Mouse (Mus musculus) CH12.LX (cell line): Measurements from ENCODE around the gene Maats1. TPM values are rescaled to one million over a fixed set of nuclear protein-coding genes. Genes with fewer than 3 reads are reported as not detected.

Source experiments
- DNase-seq: peaks from one replicate; pipeline ENCODE4 v3.0.0-alpha.2; 2013; ENCODE audit errors: extremely low read depth
- H3K27ac ChIP-seq: 2 replicates; pipeline ENCODE4 v1.5.1; 2012; ENCODE audit warnings: low read depth, mild to moderate bottlenecking, control low read depth, moderate library complexity; ENCODE audit not compliant: insufficient read depth
- H3K27me3 ChIP-seq: replicated peaks from 2 replicates; pipeline ENCODE3; 2012; ENCODE audit warnings: inconsistent platforms
- H3K36me3 ChIP-seq, 2 experiments: replicated peaks in 1 of 2; 2 replicates each; pipeline versions ENCODE3 to v1.6.1; 2012; ENCODE audit warnings: inconsistent platforms in 1 of 2, low read length in 1 of 2, mild to moderate bottlenecking in 1 of 2, mixed read lengths in 1 of 2, moderate library complexity in 1 of 2; ENCODE audit not compliant: control insufficient read depth in 1 of 2, insufficient read depth in 1 of 2
- H3K4me1 ChIP-seq, 2 experiments: 2 replicates each; pipeline ENCODE4 v1.6.1; 2012; ENCODE audit warnings: inconsistent platforms in 1 of 2, moderate library complexity in 1 of 2; ENCODE audit not compliant: insufficient read depth in 2 of 2, control insufficient read depth in 1 of 2
- H3K4me2 ChIP-seq: 2 replicates; pipeline ENCODE4 v1.6.1; 2012; ENCODE audit warnings: low read depth, mild to moderate bottlenecking, control low read depth; ENCODE audit not compliant: poor library complexity, insufficient read depth, severe bottlenecking
- H3K4me3 ChIP-seq, 3 experiments: fragments of 150-350 bp in 1 of 3; sonication (generic) in 1 of 3; replicated peaks in 1 of 3; 2 replicates each; pipeline versions ENCODE3 to v1.5.1; 2011 to 2012; ENCODE audit warnings: low read depth in 2 of 3, low read length in 2 of 3, mild to moderate bottlenecking in 2 of 3, moderate library complexity in 2 of 3, control low read depth in 1 of 3, improper control_type of control experiment in 1 of 3, inconsistent platforms in 1 of 3, mixed read lengths in 1 of 3; ENCODE audit not compliant: poor library complexity in 1 of 3
- H3K79me2 ChIP-seq: replicated peaks from 2 replicates; pipeline ENCODE4 v1.6.1; 2012; ENCODE audit warnings: mild to moderate bottlenecking, moderate library complexity; ENCODE audit not compliant: control insufficient read depth, poor library complexity, insufficient read depth, severe bottlenecking; ENCODE audit errors: extremely low read depth
- H3K9ac ChIP-seq: 2 replicates; pipeline ENCODE4 v1.6.1; 2012; ENCODE audit warnings: low read depth, mild to moderate bottlenecking, control low read depth, moderate library complexity; ENCODE audit not compliant: insufficient read depth
- H3K9me3 ChIP-seq: replicated peaks from 2 replicates; pipeline ENCODE3; 2012; ENCODE audit warnings: low read length, inconsistent platforms, mixed read lengths
- BHLHE40 ChIP-seq: IDR thresholded peaks from 2 replicates; pipeline ENCODE4 v1.6.1; 2011; ENCODE audit warnings: mild to moderate bottlenecking, low read depth, low read length, improper control_type of control experiment
- CHD2 ChIP-seq: IDR thresholded peaks from 2 replicates; pipeline ENCODE4 v1.6.1; 2011; ENCODE audit warnings: low read length, improper control_type of control experiment
- E2F4 ChIP-seq: IDR thresholded peaks from 2 replicates; pipeline ENCODE4 v1.6.1; 2011; ENCODE audit warnings: low read depth, low read length, improper control_type of control experiment; ENCODE audit not compliant: insufficient replicate concordance
- ELF1 ChIP-seq: IDR thresholded peaks from 2 replicates; pipeline ENCODE4 v1.6.1; 2014; ENCODE audit warnings: low read depth, mild to moderate bottlenecking, inconsistent platforms, low read length, improper control_type of control experiment
- ETS1 ChIP-seq: conservative IDR thresholded peaks from 2 replicates; pipeline ENCODE4 v1.6.1; 2012; ENCODE audit warnings: low read depth, mild to moderate bottlenecking, inconsistent platforms, low read length, improper control_type of control experiment, moderate library complexity
- GABPA ChIP-seq: IDR thresholded peaks from 2 replicates; pipeline ENCODE4 v1.6.1; 2012; ENCODE audit warnings: low read depth, low read length, improper control_type of control experiment, inconsistent platforms; ENCODE audit not compliant: insufficient replicate concordance
- JUN ChIP-seq: IDR thresholded peaks from 2 replicates; pipeline ENCODE4 v1.6.1; 2011; ENCODE audit warnings: low read depth, mild to moderate bottlenecking, low read length, improper control_type of control experiment, moderate library complexity; ENCODE audit not compliant: insufficient read depth
- JUND ChIP-seq: conservative IDR thresholded peaks from 2 replicates; pipeline ENCODE4 v1.6.1; 2011; ENCODE audit warnings: low read depth, low read length, improper control_type of control experiment
- KAT2A ChIP-seq: IDR thresholded peaks from 2 replicates; pipeline ENCODE4 v1.6.1; 2012; ENCODE audit warnings: low read length, improper control_type of control experiment, inconsistent platforms; ENCODE audit not compliant: insufficient replicate concordance
- MAFK ChIP-seq: IDR thresholded peaks from 2 replicates; pipeline ENCODE4 v1.6.1; 2011; ENCODE audit warnings: low read length, improper control_type of control experiment; ENCODE audit not compliant: insufficient replicate concordance
- MAZ ChIP-seq: IDR thresholded peaks from 2 replicates; pipeline ENCODE4 v1.6.1; 2012; ENCODE audit warnings: low read depth, mild to moderate bottlenecking, inconsistent platforms, low read length, improper control_type of control experiment, moderate library complexity
- MXI1 ChIP-seq: IDR thresholded peaks from 2 replicates; pipeline ENCODE4 v1.6.1; 2011; ENCODE audit warnings: mild to moderate bottlenecking, low read depth, low read length, improper control_type of control experiment
- NRF1 ChIP-seq: IDR thresholded peaks from 2 replicates; pipeline ENCODE4 v1.6.1; 2014; ENCODE audit warnings: low read depth, mild to moderate bottlenecking, inconsistent platforms, low read length, improper control_type of control experiment, moderate library complexity
- PAX5 ChIP-seq: IDR thresholded peaks from 2 replicates; pipeline ENCODE4 v1.6.1; 2012; ENCODE audit warnings: low read length, inconsistent platforms, mixed read lengths
- POLR2A ChIP-seq: IDR thresholded peaks from 2 replicates; pipeline ENCODE4 v1.6.1; 2011; ENCODE audit warnings: low read depth, mild to moderate bottlenecking, improper control_type of control experiment, low read length
- POLR2AphosphoS2 ChIP-seq: IDR thresholded peaks from 2 replicates; pipeline ENCODE4 v1.6.1; 2011; ENCODE audit warnings: low read depth, low read length, improper control_type of control experiment
- RAD21 ChIP-seq: IDR thresholded peaks from 2 replicates; pipeline ENCODE4 v1.6.1; 2011; ENCODE audit warnings: low read depth, mild to moderate bottlenecking, low read length, improper control_type of control experiment, moderate library complexity
- RCOR1 ChIP-seq: conservative IDR thresholded peaks from 2 replicates; pipeline ENCODE4 v1.6.1; 2012; ENCODE audit warnings: low read depth, mild to moderate bottlenecking, inconsistent platforms, low read length, improper control_type of control experiment
- SMC3 ChIP-seq: IDR thresholded peaks from 2 replicates; pipeline ENCODE4 v1.6.1; 2011; ENCODE audit warnings: low read depth, low read length, improper control_type of control experiment
- TCF12 ChIP-seq: IDR thresholded peaks from 2 replicates; pipeline ENCODE4 v1.6.1; 2014; ENCODE audit warnings: low read depth, mild to moderate bottlenecking, inconsistent platforms, low read length, improper control_type of control experiment
- USF1 ChIP-seq: IDR thresholded peaks from 2 replicates; pipeline ENCODE4 v1.6.1; 2014; ENCODE audit warnings: low read depth, mild to moderate bottlenecking, inconsistent platforms, low read length, improper control_type of control experiment
- ZNF384 ChIP-seq: IDR thresholded peaks from 2 replicates; pipeline ENCODE4 v1.6.1; 2012; ENCODE audit warnings: low read depth, low read length, improper control_type of control experiment, inconsistent platforms
- dilution Hi-C: fragments of 300-500 bp; cut with MboI; formaldehyde crosslinking; loops from 2 replicates; pipeline ENCODE4 v1.14.3; 2020; ENCODE audit warnings: low sequenced_read_pairs; ENCODE audit not compliant: extremely low pct_unique_long_range_greater_than_20kb, extremely low pct_ligation_motif_present
- in situ Hi-C: fragments of 300-500 bp; cut with MboI; formaldehyde crosslinking; loops from 3 replicates; pipeline ENCODE4 v1.14.3; 2019; ENCODE audit warnings: low sequenced_read_pairs, low pct_ligation_motif_present, low pct_unique_long_range_greater_than_20kb, mixed read lengths
- polyA plus RNA-seq: library from polyadenylated mRNA; unstranded; fragments of >175 nt; gene quantifications from 2 replicates; pipeline ENCODE4 v1.2.1, GENCODE M21; 2012; ENCODE audit warnings: low read depth; ENCODE audit not compliant: insufficient read length
- total RNA-seq, 2 experiments: library from RNA; depleted of rRNA; stranded (reverse); fragments of 300-350 nt in 1 of 2; fragments of >200 nt in 1 of 2; gene quantifications; 2 replicates each; pipeline ENCODE4 v1.2.3; 2012 to 2014

Maats1 gene
- total and polyA plus RNA-seq, 3 experiments, result 1.9 to 3.9 (median 2.0) TPM

- no peaks in the 10 kb centered on the region for H3K79me2 ChIP-seq
- dilution Hi-C loops (no loop called here), in situ Hi-C loops (no loop called here)
- H3K9me3 ChIP-seq, result no peaks in the 10 kb centered on the region
- H3K4me1 ChIP-seq, result peaks cover 10 to 16% of the 10 kb centered on the region in 2 experiments
- H3K9ac ChIP-seq, result no peak overlapping the region
- DNase-seq, result no peak
- TF ChIP-seq BHLHE40 (no peak), SMC3 (no peak), MAZ (no peak), RCOR1 (no peak), RAD21 (no peak), GABPA (no peak), NRF1 (no peak), KAT2A (no peak), USF1 (no peak), CHD2 (no peak), POLR2AphosphoS2 (no peak), JUND (no peak), PAX5 (no peak), MXI1 (no peak), MAFK (no peak), TCF12 (no peak), POLR2A (no peak), ETS1 (no peak), ELF1 (no peak)
- H3K4me2 ChIP-seq, result no peak overlapping the region
- peaks cover 1% of the 10 kb centered on the region for H3K27me3 ChIP-seq
- H3K4me3 ChIP-seq, result no peak overlapping the region
- H3K27ac ChIP-seq, result no peak overlapping the region
- H3K36me3 ChIP-seq, result no peaks in the 10 kb centered on the region
Observed at GRCm38 (mm10) chr16:38287762-38288161, 54.2 kb downstream of the Maats1 start.

GRCm38 (mm10) chr16:38287357-38287756 is 54.6 kb downstream of the Maats1 start:
- Histone ChIP-seq H3K36me3 (no peaks in the 10 kb centered on the region), H3K27me3 (peaks cover 3% of the 10 kb centered on the region), H3K27ac (no peak overlapping the region), H3K4me2 (no peak overlapping the region), H3K4me1 (peaks cover 10 to 16% of the 10 kb centered on the region in 2 experiments), H3K9ac (no peak overlapping the region), H3K4me3 (no peak overlapping the region), H3K79me2 (no peaks in the 10 kb centered on the region), H3K9me3 (no peaks in the 10 kb centered on the region)
- DNase-seq, result no peak
- dilution Hi-C loops (no loop called here), in situ Hi-C loops (no loop called here)
- no peak for TF ChIP-seq GABPA
- TF ChIP-seq NRF1, result no peak
- TF ChIP-seq ZNF384, result no peak
- TF ChIP-seq E2F4, result no peak
- TF ChIP-seq CHD2, result no peak
- no peak for TF ChIP-seq JUN
